Mouse (Mus musculus): ENCODE data around the gene Tfap2a. TPM values are rescaled to one million over a fixed set of nuclear protein-coding genes. Genes with fewer than 3 reads are reported as not detected.

Tfap2a gene
- total and polyA plus RNA-seq, 3 experiments: 0.09 to 0.14 (median 0.09) TPM

DNA sequence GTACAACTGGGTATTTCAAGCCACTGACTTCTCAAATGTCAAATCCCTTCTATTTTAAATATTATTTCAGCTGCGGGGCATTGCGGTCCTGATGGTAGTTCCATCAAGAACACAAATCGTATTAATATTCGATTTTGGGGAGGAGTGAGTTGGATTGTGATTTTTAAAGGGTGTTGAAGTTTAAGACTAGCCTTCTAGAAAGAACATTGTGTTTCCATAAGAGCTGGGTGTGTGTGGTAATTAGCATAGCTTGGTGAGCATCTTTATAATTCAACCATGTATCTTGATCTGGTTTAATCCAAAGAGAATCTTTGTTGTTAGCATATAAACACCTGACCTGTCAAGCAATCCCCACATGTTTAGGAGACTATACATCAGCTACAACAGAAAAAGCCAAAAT is 24.9 kb downstream of the Tfap2a start:
- DNase-seq: no peak

DNA sequence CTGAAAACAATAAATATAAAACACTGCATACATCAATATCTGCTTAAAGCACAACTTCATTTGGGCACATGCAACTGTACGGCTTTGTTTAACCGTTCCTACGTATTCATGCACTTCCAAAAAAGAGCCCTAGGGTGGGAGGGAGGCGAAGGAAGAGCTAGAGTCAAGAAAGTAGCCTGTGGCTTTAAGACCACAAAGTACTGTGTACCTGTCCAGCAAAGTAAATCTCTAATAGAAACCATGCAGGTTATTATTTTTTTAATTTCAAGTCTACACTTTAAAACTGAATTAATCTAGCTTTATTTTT is 25.7 kb downstream of the Tfap2a start:
- no peak for DNase-seq

DNA sequence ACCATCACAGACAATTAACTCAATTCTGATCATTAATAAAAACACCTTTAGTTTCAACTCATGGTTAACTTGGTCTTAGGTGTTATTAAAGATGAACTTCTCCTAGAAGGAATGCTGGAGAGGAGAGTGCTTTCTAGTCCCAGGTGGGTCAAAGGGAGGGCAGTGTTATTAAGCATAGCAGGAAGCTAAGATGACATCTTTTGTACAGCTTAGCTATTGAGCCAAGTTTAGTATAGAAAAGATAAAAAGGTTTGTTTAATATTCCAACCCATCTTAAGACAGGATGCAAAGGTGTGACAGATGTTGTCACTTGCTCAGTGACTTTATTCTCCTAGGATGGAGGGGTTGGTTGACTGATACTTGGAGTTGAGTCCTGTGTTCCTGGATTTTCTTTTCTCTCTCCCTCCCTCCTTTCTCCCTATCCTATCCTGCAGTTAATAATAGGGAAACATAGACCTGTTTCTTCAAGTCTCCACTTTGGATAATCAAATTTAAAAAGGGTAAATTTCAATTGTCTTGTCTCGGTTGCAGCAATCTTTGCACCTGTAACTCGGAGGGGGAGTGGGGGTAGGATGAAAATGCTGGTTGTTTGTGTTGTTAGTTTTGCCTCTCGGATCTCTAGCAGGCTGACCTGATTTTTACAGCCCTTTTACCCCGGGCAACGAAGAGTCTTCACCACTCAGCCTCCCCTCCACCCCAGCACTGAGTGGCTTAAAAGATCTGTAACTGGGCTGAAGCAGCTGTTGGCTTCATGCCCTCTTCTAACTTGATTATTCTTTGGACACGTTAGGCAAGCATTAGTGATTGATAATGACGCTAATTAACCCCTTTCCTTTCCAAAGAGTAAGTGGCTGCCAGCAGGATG is 26.3 kb downstream of the Tfap2a start:
- no peak for DNase-seq

DNA sequence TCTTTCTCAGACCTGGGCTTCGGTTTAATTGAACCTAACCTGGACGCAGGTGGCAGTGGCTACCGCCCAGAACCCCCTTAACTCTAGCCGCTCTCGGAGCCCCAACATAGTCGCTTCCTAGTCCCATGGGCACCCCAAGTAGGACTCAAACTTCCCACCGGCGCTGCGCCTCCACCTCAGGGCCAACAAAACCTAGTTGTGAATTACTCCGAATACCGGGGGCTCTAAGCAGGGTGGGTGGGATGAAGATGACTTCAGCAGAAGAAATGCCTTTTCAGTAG is 28.2 kb downstream of the Tfap2a start:
- DNase-seq: no peak

DNA sequence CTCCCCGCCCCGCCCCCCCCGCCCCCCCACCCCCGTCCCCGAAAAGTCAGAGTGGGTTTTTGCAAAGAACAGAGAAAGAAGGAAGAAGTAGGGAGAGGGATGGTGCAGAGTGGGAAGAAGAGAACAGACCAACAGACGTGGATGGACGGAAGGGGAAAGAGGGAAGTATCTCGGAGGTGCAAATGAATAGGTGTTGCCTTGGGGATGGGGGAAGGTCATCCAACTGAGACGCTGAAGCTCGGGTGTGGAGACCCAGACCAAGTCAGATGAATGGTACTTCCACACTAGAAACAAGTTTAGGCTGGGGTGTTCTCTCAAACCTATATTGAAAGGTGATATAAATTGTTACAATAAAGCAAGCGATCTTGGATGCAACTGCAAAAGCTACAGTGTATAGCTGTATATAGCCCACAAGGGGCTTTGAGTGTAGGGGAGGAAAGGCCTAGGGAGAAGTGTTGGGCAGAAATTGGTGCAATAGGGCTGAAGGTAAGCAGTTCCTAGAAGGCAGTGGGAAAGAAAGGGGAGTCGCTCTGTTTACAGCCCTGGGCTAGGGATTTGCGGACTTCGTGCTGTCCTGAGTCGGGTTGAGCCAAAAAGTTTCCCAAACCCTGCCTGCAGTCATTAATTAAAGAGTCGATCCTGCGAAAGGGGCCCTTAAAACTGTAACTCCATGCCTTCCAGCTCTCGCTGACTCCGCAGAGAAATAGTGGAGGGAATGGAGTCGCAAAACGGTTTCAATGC is 28.7 kb downstream of the Tfap2a start:
- no peak for DNase-seq

DNA sequence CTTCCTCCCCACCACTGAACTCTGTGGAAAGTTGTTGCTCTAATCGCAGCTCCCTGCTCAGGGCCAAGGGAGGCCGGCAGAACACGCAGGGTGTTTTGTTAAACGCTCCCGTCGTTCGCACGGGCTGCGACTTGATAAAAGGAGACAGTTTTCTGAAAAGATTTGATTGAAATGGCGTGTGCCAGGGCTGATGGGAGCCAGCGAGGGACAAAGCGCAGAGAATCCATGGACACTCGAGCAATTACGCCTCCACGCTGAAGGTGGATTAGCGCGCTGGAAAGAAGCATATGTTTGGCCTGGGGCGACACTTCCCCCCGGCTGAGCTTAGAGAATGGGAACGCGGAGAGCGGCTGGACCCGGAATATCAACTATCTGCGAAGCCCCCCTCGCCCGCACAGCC is 29.3 kb downstream of the Tfap2a start:
- DNase-seq: no peak

DNA sequence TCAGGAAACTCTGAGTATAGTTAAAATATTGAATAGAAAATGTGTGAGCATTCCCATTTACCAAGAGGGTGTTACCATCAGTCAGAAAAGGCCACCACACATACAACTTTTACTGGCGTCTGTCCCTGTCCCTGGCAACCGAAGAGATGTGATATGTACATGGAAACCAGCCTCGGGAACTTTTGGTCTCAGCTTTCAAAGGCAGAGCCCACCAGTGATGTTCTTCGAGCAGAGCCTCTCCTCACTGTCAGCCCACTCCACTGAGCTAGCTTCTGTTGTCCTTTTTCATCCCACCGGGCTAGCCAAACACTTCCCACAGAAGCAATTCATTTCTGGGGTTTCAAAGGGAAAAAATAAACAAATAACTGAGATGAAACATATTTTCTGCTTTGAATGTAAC is 29.9 kb downstream of the Tfap2a start:
- no peak for DNase-seq

DNA sequence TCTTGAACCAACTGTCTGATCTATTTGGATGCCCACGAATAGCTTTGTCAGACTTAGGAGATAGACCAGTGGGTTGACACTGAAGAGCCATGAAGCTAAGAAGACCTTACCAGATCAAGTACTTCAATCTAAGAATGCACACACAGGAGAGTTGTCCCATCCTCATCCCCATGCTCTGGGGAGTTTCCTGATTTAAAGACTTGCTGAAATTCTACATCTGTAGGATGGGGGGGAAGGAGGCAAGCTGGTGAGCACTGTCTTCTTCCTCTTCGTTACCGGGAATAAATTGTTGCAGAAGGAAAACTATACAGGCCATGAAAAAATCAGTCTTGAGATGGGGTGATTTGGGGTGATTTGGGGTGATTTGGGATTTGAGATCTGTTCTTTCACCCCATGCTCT is 30.5 kb downstream of the Tfap2a start:
- no peak for DNase-seq

DNA sequence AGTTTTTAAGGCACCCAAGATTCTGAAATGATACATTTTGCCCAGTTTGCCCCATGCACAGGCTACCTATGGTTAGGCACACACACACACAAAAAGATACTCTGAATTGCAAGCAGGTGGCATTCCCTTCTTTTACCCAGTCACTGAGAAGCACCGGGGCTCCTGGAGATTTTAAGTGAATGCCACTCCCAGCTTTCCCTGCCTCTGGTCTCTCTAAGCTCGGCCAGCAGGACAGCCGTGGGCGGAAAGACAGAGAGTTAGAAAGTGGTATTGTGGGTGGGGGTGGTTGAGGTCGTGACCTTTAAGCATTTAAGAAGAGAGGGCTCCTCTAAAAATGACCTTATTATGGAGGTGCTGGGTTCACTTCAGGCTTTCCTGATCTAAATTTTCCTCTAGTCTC is 31.6 kb downstream of the Tfap2a start:
- no peak for DNase-seq

DNA sequence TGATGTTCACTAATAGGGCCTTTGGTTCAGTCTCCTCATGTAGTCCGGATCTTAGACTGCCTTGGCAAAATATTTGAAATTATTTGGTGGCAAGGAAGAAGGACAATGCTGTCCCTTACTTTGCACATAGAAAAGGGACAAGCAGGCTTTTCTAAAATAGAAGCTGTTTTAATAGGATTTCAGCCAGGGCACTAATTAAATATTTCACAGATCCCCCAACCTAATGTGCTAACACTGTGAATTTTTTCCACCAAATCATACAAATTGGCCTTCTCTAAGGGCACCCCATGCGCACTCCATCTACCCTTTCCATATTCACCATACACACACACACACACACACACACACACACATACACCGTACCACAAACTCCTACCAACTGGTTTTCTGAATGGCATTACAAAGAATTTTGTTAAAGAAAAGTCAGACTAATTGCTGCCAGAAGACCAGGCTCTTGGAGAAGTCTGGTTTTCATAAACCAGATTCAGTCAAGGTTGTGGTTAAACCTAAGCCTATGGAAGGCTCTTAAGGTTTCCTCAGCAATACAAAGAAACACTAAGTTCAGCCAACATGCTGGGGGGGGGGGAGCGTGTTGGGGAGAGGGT is 32.3 kb downstream of the Tfap2a start:
- no peak for DNase-seq

DNA sequence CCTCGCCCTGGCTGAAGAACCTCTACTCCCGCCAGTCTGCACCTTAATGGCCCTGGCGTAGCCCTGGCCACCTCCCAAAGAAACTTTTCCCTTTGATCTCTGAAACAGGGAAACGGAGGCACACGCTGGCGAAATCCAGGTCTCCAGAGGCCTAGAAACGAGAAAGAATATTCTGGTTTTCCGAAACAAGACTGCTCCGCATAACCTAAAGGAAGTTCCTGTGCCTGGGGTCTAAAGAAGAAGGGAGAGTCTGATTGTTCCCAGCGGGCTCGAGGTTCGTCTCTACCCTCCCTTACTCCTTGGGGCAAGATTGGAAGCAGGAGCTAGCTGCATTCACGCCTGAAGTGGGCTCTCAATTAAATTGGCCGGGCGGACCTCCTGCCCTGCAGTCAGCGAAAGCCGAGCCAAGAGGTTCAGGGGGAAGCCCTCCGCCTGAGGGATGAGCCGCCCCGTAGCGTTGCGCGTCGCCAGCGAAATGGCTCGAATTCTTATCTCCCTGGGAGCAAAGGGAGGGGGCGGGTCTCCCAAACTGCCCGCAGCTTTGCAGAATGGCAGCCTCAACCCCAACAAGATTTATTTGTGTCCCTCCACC is 33.2 kb downstream of the Tfap2a start:
- DNase-seq: no peak

DNA sequence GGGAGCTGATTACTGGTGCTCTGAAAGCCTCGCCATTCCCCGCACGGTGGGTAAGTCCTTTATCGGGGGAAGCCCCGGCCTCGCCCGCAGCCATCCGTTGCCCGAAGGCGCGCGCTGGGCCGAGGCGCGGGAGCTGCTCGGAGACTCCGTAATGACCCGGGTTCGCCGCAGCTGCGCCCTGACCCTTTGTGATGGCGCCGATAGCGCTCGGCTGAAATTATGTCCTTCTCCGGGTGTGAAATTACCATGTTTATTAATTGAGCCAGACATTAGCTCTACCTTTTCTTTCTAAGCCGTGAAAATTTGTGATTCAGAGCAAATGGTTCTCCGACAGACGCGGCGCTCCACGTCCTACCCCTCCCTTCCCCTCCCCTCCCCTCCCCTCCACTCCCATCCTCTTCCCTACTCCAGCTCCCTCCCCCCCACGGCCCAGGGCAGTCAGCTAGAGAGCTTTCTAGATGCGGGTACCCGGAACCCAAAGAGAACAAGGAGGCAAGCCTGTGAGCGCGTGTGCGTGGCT is 34.1 kb downstream of the Tfap2a start:
- DNase-seq: no peak

DNA sequence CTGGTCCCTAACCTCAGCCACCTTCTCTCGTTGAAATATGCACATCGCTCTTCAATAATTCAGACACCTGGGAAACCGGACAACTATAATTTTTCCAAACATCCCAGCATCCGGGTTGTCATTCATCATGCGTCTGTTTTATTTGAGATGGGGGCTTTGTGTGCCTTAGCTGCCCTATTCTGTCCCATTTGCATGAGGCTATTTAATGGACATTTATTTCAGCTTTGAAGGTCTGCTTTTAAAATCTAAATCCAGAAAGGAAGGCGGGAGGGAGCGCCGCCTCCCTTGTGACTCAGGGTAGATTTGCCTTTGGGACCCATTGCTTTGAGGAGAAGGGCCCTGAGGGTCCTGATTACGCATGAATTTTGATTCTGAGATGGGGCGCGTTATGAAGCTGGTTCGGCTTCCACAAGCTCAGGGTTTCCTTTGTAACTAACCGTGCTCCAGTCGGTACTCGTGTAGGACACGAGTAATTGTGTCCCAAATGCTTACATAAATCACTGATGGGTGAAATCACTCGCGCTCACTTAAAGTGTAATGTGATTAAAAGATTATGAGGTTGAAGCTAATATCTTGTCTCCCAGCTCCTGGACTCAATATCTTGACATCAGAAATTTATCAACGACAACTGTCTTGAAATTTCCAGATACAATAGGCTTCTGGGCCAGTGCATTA is 34.9 kb downstream of the Tfap2a start:
- no peak for DNase-seq

DNA sequence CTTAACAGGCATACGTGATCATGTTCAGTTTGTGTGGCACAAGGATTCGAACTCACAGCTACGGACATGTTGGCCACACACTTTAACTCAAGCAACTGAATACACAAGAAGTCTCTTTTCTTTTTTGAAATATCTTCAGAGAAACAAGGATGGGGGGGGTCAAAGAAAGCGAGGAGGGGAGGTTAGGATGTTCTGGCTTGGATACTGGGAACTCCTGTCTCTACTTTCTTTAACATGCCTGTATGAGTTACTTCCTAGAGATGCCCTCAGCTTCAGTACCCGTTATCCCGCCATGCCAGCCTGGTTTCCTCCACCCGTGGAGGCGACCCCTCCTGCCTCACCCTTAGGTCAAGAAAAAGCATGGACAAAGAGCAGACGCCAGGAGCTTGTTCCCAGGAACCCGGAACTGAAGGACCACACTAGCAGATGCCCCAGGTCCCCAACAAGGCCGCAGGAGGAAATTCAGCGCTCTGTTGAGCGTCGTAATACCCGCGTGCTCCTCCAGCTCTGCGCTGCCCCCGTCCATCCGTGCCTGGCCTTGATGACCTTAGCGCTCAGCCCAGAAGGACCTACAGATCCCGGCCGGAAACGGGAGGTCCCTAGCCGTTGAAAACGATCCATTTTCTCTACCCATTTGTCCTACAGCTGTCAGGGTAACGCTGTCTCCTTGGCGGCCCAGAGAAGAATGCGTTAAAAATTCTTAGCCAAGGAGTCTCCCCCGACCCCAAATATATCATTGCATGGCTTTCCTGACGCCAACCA is 35.6 kb downstream of the Tfap2a start:
- DNase-seq: no peak

DNA sequence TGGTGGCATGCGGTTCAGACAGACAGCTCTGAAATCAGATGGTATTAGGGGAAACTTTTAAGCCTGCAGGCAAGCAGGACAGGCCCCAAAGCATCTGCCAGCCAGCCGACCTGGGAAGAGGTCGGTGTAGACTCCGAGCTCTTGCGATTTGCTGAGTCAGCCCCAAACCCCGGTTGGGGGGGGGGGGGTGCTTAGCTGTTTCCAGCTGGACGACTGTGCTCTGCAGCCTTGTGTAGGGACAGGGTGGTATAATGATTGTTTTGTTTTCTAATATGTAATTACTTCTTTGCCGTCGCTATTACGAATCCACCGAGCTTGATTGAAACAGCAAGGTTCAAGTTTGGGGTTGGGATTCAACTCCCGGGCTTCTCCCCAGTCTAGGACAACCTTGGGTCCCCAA is 36.5 kb downstream of the Tfap2a start:
- DNase-seq: no peak

DNA sequence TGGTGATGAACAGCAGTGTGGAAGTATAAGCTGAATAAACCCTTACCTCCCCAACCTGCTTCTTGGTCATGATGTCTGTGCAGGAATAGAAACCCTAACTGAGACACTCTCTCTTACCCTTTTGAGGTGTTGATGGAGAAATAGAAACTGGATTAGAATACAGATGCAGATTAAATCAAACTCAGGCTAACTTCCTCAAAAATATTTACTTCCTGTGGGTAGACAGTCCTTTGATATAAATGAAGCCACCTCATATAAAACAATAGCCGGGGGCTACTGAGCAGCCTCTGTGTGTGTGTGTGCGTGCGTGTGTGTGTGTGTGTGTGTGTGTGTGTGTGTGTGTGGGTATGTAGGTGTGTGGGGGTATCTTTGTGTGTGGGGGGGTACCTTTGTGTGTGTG is 52.4 kb downstream of the Tfap2a start:
- DNase-seq: no peak

DNA sequence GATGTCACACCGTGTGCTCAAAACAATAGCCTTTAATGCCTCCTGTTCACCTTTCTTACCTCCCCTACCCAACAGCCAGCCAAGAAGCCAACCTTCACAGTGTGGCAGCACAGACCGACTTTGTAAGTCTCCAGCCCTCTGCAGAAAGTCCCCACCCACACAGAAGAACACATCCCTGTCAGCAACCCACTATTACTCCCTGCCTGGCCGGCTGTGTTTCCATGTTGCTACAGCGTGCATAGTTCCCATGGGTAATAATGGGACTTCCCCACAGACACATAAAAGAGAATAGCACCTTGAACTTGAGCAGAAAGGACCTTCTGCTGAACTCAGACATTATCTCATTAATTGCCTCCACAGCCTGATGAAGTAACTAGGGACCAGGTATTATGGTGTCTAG is 61.4 kb downstream of the Tfap2a start:
- no peak for DNase-seq

Data from adrenal gland, adult 2 months (tissue).